Comparison of ENCODE assay signal across 8 mouse cellular contexts in genomic region chr19:11911021-11911420, GRCm38 (mm10). TPM values are rescaled to one million over a fixed set of nuclear protein-coding genes. Genes with fewer than 3 reads are reported as not detected.
DNase-seq lines count a peak whose midpoint lies in the region; ATAC-seq and TF ChIP-seq lines count a peak whose summit lies in the region.

No protein-coding gene starts in this region.

- no peak for DNase-seq in heart, embryonic 10.5 days (ENCODE audit: low spot score)
- DNase-seq in heart, adult 11 months = no peak
- peak; percentile 67 for DNase-seq in A20 (ENCODE audit: low read depth, low spot score)
- DNase-seq in liver, embryonic 14.5 days (ENCODE audit: low read depth in 3 of 3, low spot score in 3 of 3) = no peak
- DNase-seq in frontal cortex, postnatal 14 days (ENCODE audit: low spot score in 2 of 2) = no peak
- DNase-seq in cerebellum, postnatal 36 days = no peak
- no peak for DNase-seq in urinary bladder, adult 18-20 months (ENCODE audit: low spot score in 2 of 2)

- peaks cover 12% of the 10 kb centered on the region for H3K36me3 ChIP-seq in heart, embryonic 10.5 days
- H3K36me3 ChIP-seq in forebrain, embryonic 13.5 days (ENCODE audit: poor library complexity, severe bottlenecking) = peaks cover 11% of the 10 kb centered on the region; the same call in 1 of the 2 replicates
- H3K36me3 ChIP-seq in liver, embryonic 14.5 days (replicated peaks; ENCODE audit: control insufficient read depth, insufficient read depth, low read depth) = peaks cover 5% of the 10 kb centered on the region; the same call in 1 of the 2 replicates

- no peak for TF ChIP-seq CTCF in liver, embryonic 14.5 days (IDR thresholded peaks at IDR 0.05; ENCODE audit: low read depth)

- 0 out of 2 replicates have a peak overlapping the region, but pooled peaks have one; percentile 67 for H3K9ac ChIP-seq in forebrain, embryonic 13.5 days
- no peak overlapping the region for H3K9ac ChIP-seq in liver, embryonic 14.5 days (replicated peaks)

- H3K4me1 ChIP-seq in heart, embryonic 10.5 days = peaks cover 12% of the 10 kb centered on the region; the same call in 1 of the 2 replicates
- peaks cover 35% of the 10 kb centered on the region for H3K4me1 ChIP-seq in forebrain, embryonic 13.5 days
- peaks cover 7 to 9% of the 10 kb centered on the region in 2 experiments for H3K4me1 ChIP-seq in liver, embryonic 14.5 days (replicated peaks; ENCODE audit: control insufficient read depth in 2 of 2, insufficient read depth in 2 of 2, low read length in 1 of 2)

- H3K9me3 ChIP-seq in heart, embryonic 10.5 days = no peaks in the 10 kb centered on the region
- no peaks in the 10 kb centered on the region for H3K9me3 ChIP-seq in forebrain, embryonic 13.5 days (replicated peaks)
- no peaks in the 10 kb centered on the region for H3K9me3 ChIP-seq in liver, embryonic 14.5 days (ENCODE audit: control insufficient read depth, low read length)

- 79% methylated on average over 5 of the region's 5 CpGs for WGBS in heart, embryonic 10.5 days
- WGBS in forebrain, embryonic 13.5 days = 94% methylated on average over 5 of the region's 5 CpGs
- 29% methylated on average over 5 of the region's 5 CpGs for WGBS in liver, embryonic 14.5 days (ENCODE audit: insufficient replicate concordance)

- TF ChIP-seq EP300 in liver, embryonic 14.5 days (IDR thresholded peaks at IDR 0.05; ENCODE audit: low read depth) = no peak

- H3K4me3 ChIP-seq in heart, embryonic 10.5 days = peak overlapping the region; percentile 83
- peak overlapping the region; percentile 87 for H3K4me3 ChIP-seq in forebrain, embryonic 13.5 days
- peak overlapping the region in 1 of 2 experiments; percentile 76; a peak in 1 of 4 replicates for H3K4me3 ChIP-seq in liver, embryonic 14.5 days (ENCODE audit: insufficient read depth in 1 of 2, low read depth in 2 of 2, low read length in 2 of 2)

- no peaks in the 10 kb centered on the region for H3K27me3 ChIP-seq in heart, embryonic 10.5 days (ENCODE audit: insufficient read depth, poor library complexity, severe bottlenecking)
- no peaks in the 10 kb centered on the region for H3K27me3 ChIP-seq in forebrain, embryonic 13.5 days
- H3K27me3 ChIP-seq in liver, embryonic 14.5 days (ENCODE audit: control insufficient read depth, insufficient read depth, low read length) = no peaks in the 10 kb centered on the region; the same call in 1 of the 2 replicates

- H3K4me2 ChIP-seq in forebrain, embryonic 13.5 days = peak overlapping the region; percentile 82
- peak overlapping the region; percentile 90 for H3K4me2 ChIP-seq in liver, embryonic 14.5 days (ENCODE audit: low read depth)

- no peak for ATAC-seq in forebrain, embryonic 13.5 days
- ATAC-seq in liver, embryonic 14.5 days (ENCODE audit: insufficient read depth) = no peak

- H3K27ac ChIP-seq in heart, embryonic 10.5 days = peak overlapping the region; percentile 96; the same call in 1 of the 2 replicates
- no peak overlapping the region for H3K27ac ChIP-seq in forebrain, embryonic 13.5 days
- H3K27ac ChIP-seq in liver, embryonic 14.5 days = no peak overlapping the region

RNA-seq across cellular contexts. Expression of gene Patl1, which starts 1.2 kb away (rescaled TPM):
- polyA plus RNA-seq in heart, embryonic 10.5 days (2016; fragmentation: Nextera tagmentation; extraction: Ambion mirVana) = 19.8 and 20.6 TPM in 2 replicates
- 18.9 and 21.4 TPM in 2 replicates for polyA plus RNA-seq in forebrain, embryonic 13.5 days (2015; fragmentation: Nextera tagmentation; extraction: Ambion mirVana)
- 8.0 and 8.7 TPM in 2 replicates for polyA plus RNA-seq in liver, embryonic 14.5 days (2012; rRNA removed)
- 6.0 and 7.1 TPM in 2 replicates for polyA plus RNA-seq in liver, embryonic 14.5 days (2014; fragmentation: Nextera tagmentation; extraction: Ambion mirVana)

RNA-seq across cellular contexts. Expression of gene Olfr1420, which starts 24.7 kb away (rescaled TPM):
- polyA plus RNA-seq in heart, embryonic 10.5 days (2016; fragmentation: Nextera tagmentation; extraction: Ambion mirVana) = 0.06 and 0.11 TPM in 2 replicates
- 0.05 TPM in 1 of 2 replicates, not detected in the other for polyA plus RNA-seq in forebrain, embryonic 13.5 days (2015; fragmentation: Nextera tagmentation; extraction: Ambion mirVana)
- polyA plus RNA-seq in liver, embryonic 14.5 days (2012; rRNA removed) = not detected in 2 replicates
- not detected in 2 replicates for polyA plus RNA-seq in liver, embryonic 14.5 days (2014; fragmentation: Nextera tagmentation; extraction: Ambion mirVana)

RNA-seq across cellular contexts. Expression of gene Olfr1419, which starts 36.1 kb away (rescaled TPM):
- not detected in 2 replicates for polyA plus RNA-seq in heart, embryonic 10.5 days (2016; fragmentation: Nextera tagmentation; extraction: Ambion mirVana)
- not detected in 2 replicates for polyA plus RNA-seq in forebrain, embryonic 13.5 days (2015; fragmentation: Nextera tagmentation; extraction: Ambion mirVana)
- polyA plus RNA-seq in liver, embryonic 14.5 days (2012; rRNA removed) = not detected in 2 replicates
- polyA plus RNA-seq in liver, embryonic 14.5 days (2014; fragmentation: Nextera tagmentation; extraction: Ambion mirVana) = not detected in 2 replicates

RNA-seq across cellular contexts. Expression of gene Olfr1418, which starts 50.2 kb away (rescaled TPM):
- not detected in 2 replicates for polyA plus RNA-seq in heart, embryonic 10.5 days (2016; fragmentation: Nextera tagmentation; extraction: Ambion mirVana)
- polyA plus RNA-seq in forebrain, embryonic 13.5 days (2015; fragmentation: Nextera tagmentation; extraction: Ambion mirVana) = not detected in 2 replicates
- not detected in 2 replicates for polyA plus RNA-seq in liver, embryonic 14.5 days (2012; rRNA removed)
- polyA plus RNA-seq in liver, embryonic 14.5 days (2014; fragmentation: Nextera tagmentation; extraction: Ambion mirVana) = not detected in 2 replicates

RNA-seq across cellular contexts. Expression of gene Osbp, which starts 54.7 kb away (rescaled TPM):
- 4.7 and 5.8 TPM in 2 replicates for polyA plus RNA-seq in heart, embryonic 10.5 days (2016; fragmentation: Nextera tagmentation; extraction: Ambion mirVana)
- 4.1 and 4.9 TPM in 2 replicates for polyA plus RNA-seq in forebrain, embryonic 13.5 days (2015; fragmentation: Nextera tagmentation; extraction: Ambion mirVana)
- polyA plus RNA-seq in liver, embryonic 14.5 days (2012; rRNA removed) = 8.2 and 11.7 TPM in 2 replicates
- polyA plus RNA-seq in liver, embryonic 14.5 days (2014; fragmentation: Nextera tagmentation; extraction: Ambion mirVana) = 3.9 and 5.0 TPM in 2 replicates
